Mouse (Mus musculus) thymus, adult 18-20 months (tissue): Measurements from ENCODE around the gene Rps24.

Experiments used
- DNase-seq, 2 experiments: peaks; one replicate each; pipeline ENCODE4 v3.0.0; 2022; ENCODE audit warnings: mixed read lengths in 2 of 2

Gene Rps24

GRCm38 (mm10) chr14:24512527-24513161 is 25.7 kb downstream of the Rps24 start:
- no peak for DNase-seq

- DNase-seq: no peak
Observed at GRCm38 (mm10) chr14:24521597-24521996, 34.7 kb downstream of the Rps24 start.

GRCm38 (mm10) chr14:24525137-24525536 is 38.2 kb downstream of the Rps24 start:
- no peak for DNase-seq

- DNase-seq: no peak
Observed at GRCm38 (mm10) chr14:24525677-24526415, 38.9 kb downstream of the Rps24 start.

GRCm38 (mm10) chr14:24526440-24526839 is 39.5 kb downstream of the Rps24 start:
- DNase-seq: no peak

- DNase-seq: no peak
Observed at GRCm38 (mm10) chr14:24530228-24530627, 43.3 kb downstream of the Rps24 start.

GRCm38 (mm10) chr14:24534865-24535545 is 48.1 kb downstream of the Rps24 start:
- no peak for DNase-seq

GRCm38 (mm10) chr14:24542901-24543300 is 56.0 kb downstream of the Rps24 start:
- DNase-seq: no peak

GRCm38 (mm10) chr14:24544057-24544456 is 57.1 kb downstream of the Rps24 start:
- no peak for DNase-seq
